Mouse (Mus musculus) left cerebral cortex, adult 8-10 months (tissue): ENCODE results near the gene Gna12. TPM values are rescaled to one million over a fixed set of nuclear protein-coding genes. Genes with fewer than 3 reads are reported as not detected.

Experiments
- DNase-seq, 2 experiments: peaks; one replicate each; pipeline ENCODE4 v3.0.0; 2022; ENCODE audit warnings: low spot score in 2 of 2
- total RNA-seq, 4 experiments: library from RNA; stranded (reverse); gene quantifications; 2 replicates each; pipeline ENCODE4 v1.2.4; 2022

Gna12 gene
- 10 to 100 TPM; 82.0 to 85.9 (median 83.8) TPM for total RNA-seq

GRCm38 (mm10) chr5:140830314-140831063, at the start of gene Gna12:
TSS of gene Gna12 (minus strand) at chr5:140830431.
- DNase-seq, result peak; percentile 89 to 98

- DNase-seq, result no peak
Measured at GRCm38 (mm10) chr5:140878644-140879043, 48.4 kb upstream of the Gna12 start.

- no peak for DNase-seq
Measured at GRCm38 (mm10) chr5:140873736-140874307, 43.6 kb upstream of the Gna12 start.

- peak in 1 of 2 experiments; percentile 21 for DNase-seq
Measured at GRCm38 (mm10) chr5:140873039-140873551, 42.9 kb upstream of the Gna12 start.

- DNase-seq, result no peak
Measured at GRCm38 (mm10) chr5:140872532-140873038, 42.4 kb upstream of the Gna12 start.

GRCm38 (mm10) chr5:140871241-140871640, 41.0 kb upstream of the Gna12 start:
- no peak for DNase-seq

- peak; percentile 34 to 39 for DNase-seq
Measured at GRCm38 (mm10) chr5:140869034-140869433, 38.8 kb upstream of the Gna12 start.

- no peak for DNase-seq
Measured at GRCm38 (mm10) chr5:140859730-140860129, 29.5 kb upstream of the Gna12 start.

GRCm38 (mm10) chr5:140858335-140858734, 28.1 kb upstream of the Gna12 start:
- DNase-seq, result no peak

- peak in 1 of 2 experiments; percentile 16 for DNase-seq
Measured at GRCm38 (mm10) chr5:140857432-140858154, 27.4 kb upstream of the Gna12 start.

- DNase-seq, result no peak
Measured at GRCm38 (mm10) chr5:140855909-140856530, 25.8 kb upstream of the Gna12 start.

GRCm38 (mm10) chr5:140854700-140855099, 24.5 kb upstream of the Gna12 start:
- no peak for DNase-seq

- DNase-seq, result no peak
Measured at GRCm38 (mm10) chr5:140853723-140854122, 23.5 kb upstream of the Gna12 start.

GRCm38 (mm10) chr5:140852435-140852996, 22.3 kb upstream of the Gna12 start:
- DNase-seq, result no peak

GRCm38 (mm10) chr5:140847300-140847729, 17.1 kb upstream of the Gna12 start:
- no peak for DNase-seq

- no peak for DNase-seq
Measured at GRCm38 (mm10) chr5:140841942-140842341, 11.7 kb upstream of the Gna12 start.

- DNase-seq, result no peak
Measured at GRCm38 (mm10) chr5:140831064-140831431, 817 bp upstream of the Gna12 start.

- peak in 1 of 2 experiments; percentile 63 for DNase-seq
Measured at GRCm38 (mm10) chr5:140829911-140830294, 328 bp downstream of the Gna12 start.

- DNase-seq, result no peak
Measured at GRCm38 (mm10) chr5:140829081-140829910, 935 bp downstream of the Gna12 start.

- no peak for DNase-seq
Measured at GRCm38 (mm10) chr5:140828363-140828762, 1.9 kb downstream of the Gna12 start.
